31 mouse cellular contexts compared by ENCODE assay signal in the genomic region with DNA sequence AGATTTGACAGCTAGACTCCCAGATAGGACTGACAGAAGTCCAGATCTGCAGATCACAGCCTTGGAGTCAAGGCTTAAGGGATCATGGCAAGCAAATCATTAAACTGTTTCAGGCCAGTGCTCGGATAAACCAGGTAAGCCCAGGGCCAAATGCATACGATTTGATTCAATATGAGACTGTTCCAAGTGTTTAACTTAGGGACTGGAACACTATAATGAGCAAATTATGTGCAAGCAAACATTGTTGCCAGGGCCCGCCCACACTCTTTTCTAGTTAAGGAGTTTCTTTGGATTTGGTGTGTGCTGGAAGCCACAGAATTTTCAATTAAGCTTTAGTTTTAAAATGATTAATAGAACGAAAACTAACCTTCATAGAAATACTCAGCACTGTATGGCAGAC. TPM values are rescaled to one million over a fixed set of nuclear protein-coding genes. Genes with fewer than 3 reads are reported as not detected.
DNase-seq lines count a peak whose midpoint lies in the region; ATAC-seq and TF ChIP-seq lines count a peak whose summit lies in the region.
"Had no signal": no experiment of that assay in that cellular context is flagged by ENCODE, and none has a peak within 500 bp of the region (broad histone marks: within the 10 kb centered on the region; RNA-seq: fewer than 3 reads in every experiment).

No protein-coding gene starts in this region.

- no peak for ATAC-seq in forebrain, embryonic 15.5 days (replicated peaks)
- ATAC-seq: forebrain, postnatal 0 days had no signal

- H3K27me3 ChIP-seq in forebrain, embryonic 15.5 days = no peaks in the 10 kb centered on the region
- H3K27me3 ChIP-seq: CH12.LX; hindbrain, embryonic 12.5 days; limb, embryonic 15.5 days; midbrain, embryonic 12.5 days; neural tube, embryonic 15.5 days; stomach, embryonic 15.5 days had no signal

- DNase-seq in layer of hippocampus, adult 2 months (ENCODE audit: low spot score in 2 of 2) = peak; percentile 23 to 48
- DNase-seq in layer of hippocampus, postnatal 10 days (ENCODE audit: low spot score in 2 of 2) = no peak
- DNase-seq in brain, adult 2 months (ENCODE audit: low read depth, low spot score) = peak; percentile 28
- DNase-seq in kidney, adult 8-10 months = peak; percentile 31 to 55
- DNase-seq in kidney, postnatal 25 days = peak; percentile 40 to 47
- no peak for DNase-seq in frontal cortex, postnatal 10 days (ENCODE audit: low spot score in 2 of 2)
- DNase-seq: adrenal gland, adult 2 months; B cell, adult 2 months; cerebellum, postnatal 10 days; forebrain, postnatal 0 days; gastrocnemius, postnatal 36 days; left cerebral cortex, postnatal 4 days; lung, embryonic 14.5 days; thymus, adult 18-20 months had no signal

- no peak for TF ChIP-seq CTCF in layer of hippocampus, adult 2 months (conservative IDR thresholded peaks at IDR 0.05)

- WGBS in forebrain, embryonic 15.5 days = 68% methylated on average over 4 of the region's 4 CpGs

- no peak overlapping the region for H3K27ac ChIP-seq in layer of hippocampus, adult 2 months
- no peak overlapping the region for H3K27ac ChIP-seq in forebrain, embryonic 15.5 days (replicated peaks)
- H3K27ac ChIP-seq: forebrain, embryonic 10.5 days; hindbrain, embryonic 12.5 days; left cerebral cortex, adult 2 months; limb, embryonic 15.5 days; liver, embryonic 14.5 days; midbrain, embryonic 12.5 days; neural tube, embryonic 15.5 days; stomach, embryonic 15.5 days had no signal

- H3K9ac ChIP-seq in forebrain, embryonic 15.5 days (replicated peaks) = no peak overlapping the region
- H3K9ac ChIP-seq: forebrain, postnatal 0 days; hindbrain, embryonic 12.5 days; limb, embryonic 15.5 days; liver, embryonic 14.5 days; lung, embryonic 14.5 days; midbrain, embryonic 12.5 days; neural tube, embryonic 15.5 days; stomach, embryonic 15.5 days had no signal

- no peak overlapping the region for H3K4me2 ChIP-seq in forebrain, embryonic 15.5 days (replicated peaks)
- H3K4me2 ChIP-seq: hindbrain, embryonic 12.5 days; limb, embryonic 15.5 days; lung, embryonic 14.5 days; midbrain, embryonic 12.5 days; neural tube, embryonic 15.5 days; stomach, embryonic 15.5 days had no signal

- H3K9me3 ChIP-seq in forebrain, embryonic 15.5 days = no peaks in the 10 kb centered on the region
- H3K9me3 ChIP-seq: forebrain, embryonic 10.5 days; hindbrain, embryonic 12.5 days; limb, embryonic 15.5 days; midbrain, embryonic 12.5 days; neural tube, embryonic 15.5 days; stomach, embryonic 15.5 days had no signal

- no peaks in the 10 kb centered on the region for H3K36me3 ChIP-seq in forebrain, embryonic 15.5 days
- H3K36me3 ChIP-seq: forebrain, embryonic 10.5 days; G1E; hindbrain, embryonic 12.5 days; limb, embryonic 15.5 days; midbrain, embryonic 12.5 days; neural tube, embryonic 15.5 days; stomach, embryonic 15.5 days had no signal

- H3K4me3 ChIP-seq in layer of hippocampus, adult 2 months = no peak overlapping the region
- H3K4me3 ChIP-seq in forebrain, embryonic 15.5 days = no peak overlapping the region
- H3K4me3 ChIP-seq: forebrain, embryonic 10.5 days; hindbrain, embryonic 12.5 days; left cerebral cortex, adult 2 months; limb, embryonic 15.5 days; midbrain, embryonic 12.5 days; neural tube, embryonic 15.5 days; stomach, embryonic 15.5 days had no signal

- H3K4me1 ChIP-seq in forebrain, embryonic 15.5 days = no peaks in the 10 kb centered on the region
- H3K4me1 ChIP-seq: forebrain, embryonic 10.5 days; hindbrain, embryonic 12.5 days; limb, embryonic 15.5 days; midbrain, embryonic 12.5 days; neural tube, embryonic 15.5 days; stomach, embryonic 15.5 days had no signal

RNA-seq across cellular contexts. Expression of a gene that starts 39.6 kb away (rescaled TPM):
- total RNA-seq in layer of hippocampus, adult 2 months (2021) = not detected
- under 1 TPM in 1 of 2 experiments, not detected in 1; 0.11 TPM for total RNA-seq in layer of hippocampus, postnatal 10 days (2021)
- polyA plus RNA-seq in forebrain, embryonic 15.5 days (2015; fragmentation: Nextera tagmentation; extraction: Ambion mirVana) = not detected in 2 replicates
- total RNA-seq: adrenal gland, adult 2 months; CH12.LX; gastrocnemius, adult 18-20 months; gastrocnemius, postnatal 36 days; heart, adult 8-10 months; heart, postnatal 25 days; left cerebral cortex, adult 2 months; megakaryocyte, adult 5-6 weeks had no signal
- polyA plus RNA-seq: adrenal gland, adult 2 months; embryonic facial prominence, embryonic 11.5 days; forebrain, embryonic 10.5 days; G1E; heart, embryonic 14.5 days; hindbrain, embryonic 12.5 days; liver, embryonic 14.5 days; midbrain, embryonic 12.5 days; neural tube, embryonic 15.5 days; stomach, embryonic 15.5 days had no signal

Comparison
In these comparisons a context has a peak if more than half of its experiments do, and no peak if none do; other contexts are left out.
1. DNase-seq: peak in layer of hippocampus, adult 2 months (2 of 2), brain, adult 2 months (single experiment), kidney, adult 8-10 months (2 of 2) and kidney, postnatal 25 days (2 of 2); none in layer of hippocampus, postnatal 10 days (0 of 2) and frontal cortex, postnatal 10 days (0 of 2).